Comparison of ENCODE assay signal across 10 mouse cellular contexts in the genomic region with DNA sequence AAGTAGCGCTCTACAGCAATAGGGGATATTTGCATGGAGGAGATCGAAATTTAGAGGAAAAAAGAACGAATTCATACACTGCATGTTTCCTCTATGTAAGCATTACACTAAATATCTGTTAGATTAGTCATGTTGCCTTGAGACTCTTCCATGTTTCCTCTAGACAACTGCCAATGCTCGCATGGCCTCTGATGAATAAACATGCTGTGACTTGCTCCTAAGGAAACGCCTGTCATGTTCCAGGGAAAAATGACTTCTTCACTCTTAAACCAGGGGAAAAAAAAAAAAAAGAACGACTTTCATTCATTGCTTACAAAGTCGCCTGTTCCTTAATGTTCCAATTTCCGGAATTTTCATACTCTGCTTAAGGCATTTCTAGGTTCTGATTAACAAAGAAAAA. TPM values are rescaled to one million over a fixed set of nuclear protein-coding genes. Genes with fewer than 3 reads are reported as not detected.
A peak's percentile ranks its signal among the peaks of the same experiment; 100 is the strongest.
DNase-seq lines count a peak whose midpoint lies in the region; ATAC-seq and TF ChIP-seq lines count a peak whose summit lies in the region.
"Had no signal": no experiment of that assay in that cellular context is flagged by ENCODE, and none has a peak within 500 bp of the region (broad histone marks: within the 10 kb centered on the region; RNA-seq: fewer than 3 reads in every experiment).

No protein-coding gene starts in this region.

- peak overlapping the region; percentile 95; the same call in 1 of the 2 replicates for H3K4me2 ChIP-seq in limb, embryonic 14.5 days (replicated peaks; ENCODE audit: low read depth, low read length, severe bottlenecking)

- H3K27ac ChIP-seq in gastrocnemius, adult 2 months, result peak overlapping the region; percentile 87
- no peak overlapping the region for H3K27ac ChIP-seq in limb, embryonic 14.5 days (replicated peaks; ENCODE audit: low read depth, low read length)

- 48% methylated on average over 8 of the region's 8 CpGs for WGBS in limb, embryonic 14.5 days

- TF ChIP-seq CTCF in gastrocnemius, adult 2 months (IDR thresholded peaks at IDR 0.05), result no peak

- intact Hi-C loops in gastrocnemius, adult 2 months (cut with DNase I), result loop anchor here (5.0 kb wide), 1 partner anchor 90 kb away; no protein-coding TSS in a partner anchor

- no peaks in the 10 kb centered on the region for H3K36me3 ChIP-seq in limb, embryonic 14.5 days (ENCODE audit: control insufficient read depth, insufficient read depth, low read length)

- H3K9ac ChIP-seq in limb, embryonic 14.5 days (ENCODE audit: low read depth, low read length, severe bottlenecking), result no peak overlapping the region

- H3K4me3 ChIP-seq in gastrocnemius, adult 2 months, result peak overlapping the region; percentile 93
- H3K4me3 ChIP-seq in limb, embryonic 14.5 days (replicated peaks; ENCODE audit: low read length), result peak overlapping the region; percentile 72

- no peak for DNase-seq in gastrocnemius, adult 2 months
- DNase-seq in gastrocnemius, postnatal 4 days (ENCODE audit: low spot score in 2 of 2), result no peak
- DNase-seq in lung, postnatal 10 days, result peak; percentile 16
- no peak for DNase-seq in lung, adult 18-20 months
- DNase-seq in limb, embryonic 14.5 days (ENCODE audit: low spot score), result peak; percentile 16
- no peak for DNase-seq in cerebellum, postnatal 4 days (ENCODE audit: low spot score in 2 of 2)
- no peak for DNase-seq in cerebellum, adult 9-11 months
- no peak for DNase-seq in layer of hippocampus, postnatal 10 days (ENCODE audit: low spot score in 2 of 2)
- DNase-seq: adrenal gland, adult 8-10 months; right cerebral cortex, postnatal 14 days had no signal

- H3K4me1 ChIP-seq in limb, embryonic 14.5 days (ENCODE audit: control insufficient read depth, insufficient read depth, low read length), result peaks cover 5% of the 10 kb centered on the region; the same call in 1 of the 2 replicates

- TF ChIP-seq POLR2A in limb, embryonic 14.5 days (IDR thresholded peaks at IDR 0.05; ENCODE audit: borderline replicate concordance, extremely low read depth, insufficient read depth, insufficient read length), result no peak

- H3K9me3 ChIP-seq in limb, embryonic 14.5 days (ENCODE audit: control insufficient read depth, low read length), result no peaks in the 10 kb centered on the region

- peaks cover 10% of the 10 kb centered on the region for H3K27me3 ChIP-seq in limb, embryonic 14.5 days (ENCODE audit: control insufficient read depth, insufficient read depth, low read length)

- no peak for ATAC-seq in limb, embryonic 14.5 days (ENCODE audit: low FRiP score, low read depth)

RNA-seq across cellular contexts. Expression of a gene that starts 2.1 kb away (rescaled TPM):
- total RNA-seq in gastrocnemius, adult 2 months (2021), result 1 to 10 TPM; 4.4 to 5.7 TPM
- total RNA-seq in gastrocnemius, postnatal 4 days (2021), result 10 to 100 TPM; 10.4 to 11.7 TPM
- 5.1 and 5.2 TPM in 2 replicates for polyA plus RNA-seq in limb, embryonic 14.5 days (2012; rRNA removed)
- polyA plus RNA-seq in limb, embryonic 14.5 days (2014; fragmentation: Nextera tagmentation; extraction: Ambion mirVana), result 3.1 and 4.3 TPM in 2 replicates
- total RNA-seq in layer of hippocampus, postnatal 10 days (2021), result 10 to 100 TPM; 10.6 to 12.1 TPM

Comparison
In these comparisons a context has a peak if more than half of its experiments do, and no peak if none do; other contexts are left out.
1. DNase-seq: peak in lung, postnatal 10 days (single experiment) and limb, embryonic 14.5 days (single experiment); none in gastrocnemius, adult 2 months (single experiment), gastrocnemius, postnatal 4 days (0 of 2), lung, adult 18-20 months (0 of 2), cerebellum, postnatal 4 days (0 of 2), cerebellum, adult 9-11 months (single experiment) and layer of hippocampus, postnatal 10 days (0 of 2).